Mouse (Mus musculus) embryonic facial prominence, embryonic 15.5 days (tissue): Measurements from ENCODE around the gene Rora. TPM values are rescaled to one million over a fixed set of nuclear protein-coding genes. Genes with fewer than 3 reads are reported as not detected.

ENCODE experiments used
- ATAC-seq: fragments of 200-750 bp; cut with Nextera tagmentation; 2 replicates; pipeline ENCODE4 v1.8.0; 2017; ENCODE audit warnings: low read depth, moderate TSS enrichment; ENCODE audit not compliant: insufficient number of reproducible peaks, low FRiP score, low TSS enrichment
- H3K27ac ChIP-seq: fragments of 300-500 bp; sonication (generic); replicated peaks from 2 replicates; pipeline ENCODE4 v1.5.1; 2015; ENCODE audit warnings: mild to moderate bottlenecking, inconsistent platforms
- H3K27me3 ChIP-seq: fragments of 300-500 bp; sonication (generic); 2 replicates; pipeline ENCODE4 v1.6.1; 2015; ENCODE audit warnings: inconsistent platforms
- H3K36me3 ChIP-seq: fragments of 300-500 bp; sonication (generic); 2 replicates; pipeline ENCODE4 v1.6.1; 2015; ENCODE audit warnings: mild to moderate bottlenecking, inconsistent platforms
- H3K4me1 ChIP-seq: fragments of 300-500 bp; sonication (generic); 2 replicates; pipeline ENCODE4 v1.6.1; 2015; ENCODE audit warnings: inconsistent platforms
- H3K4me2 ChIP-seq: fragments of 300-500 bp; sonication (generic); replicated peaks from 2 replicates; pipeline ENCODE4 v1.6.1; 2015; ENCODE audit warnings: mild to moderate bottlenecking, inconsistent platforms
- H3K4me3 ChIP-seq: fragments of 300-500 bp; sonication (generic); replicated peaks from 2 replicates; pipeline ENCODE4 v1.5.1; 2015; ENCODE audit warnings: mild to moderate bottlenecking, inconsistent platforms
- H3K9ac ChIP-seq: fragments of 300-500 bp; sonication (generic); 2 replicates; pipeline ENCODE4 v1.6.1; 2015; ENCODE audit warnings: inconsistent platforms
- H3K9me3 ChIP-seq: fragments of 300-500 bp; sonication (generic); replicated peaks from 2 replicates; pipeline ENCODE4 v1.6.1; 2016; ENCODE audit warnings: inconsistent platforms
- WGBS: fragments of 180-500 bp; shearing (Covaris S2); methylation state at CpG from one replicate; pipeline ENCODE4 v1.1.7; 2015; 5-methylcytosine and 5-hydroxymethylcytosine counted together
- polyA plus RNA-seq: library from polyadenylated mRNA; unstranded; fragments of >200 nt; fragmentation: Nextera tagmentation; extraction: Ambion mirVana; gene quantifications from 2 replicates; pipeline ENCODE4 v1.2.1, GENCODE M21; 2015

Rora gene
- polyA plus RNA-seq, 1 experiment from 2014 or later, result 27.3 TPM

GRCm38 (mm10) chr9:68957793-68958192 lies 304.2 kb downstream of the Rora start:
- Histone ChIP-seq H3K4me2 (no peak overlapping the region), H3K36me3 (no peaks in the 10 kb centered on the region), H3K4me1 (0 out of 2 replicates have a peak, but pooled peaks cover 6% of the 10 kb centered on the region), H3K4me3 (no peak overlapping the region), H3K27ac (no peak overlapping the region), H3K9ac (no peak overlapping the region), H3K27me3 (no peaks in the 10 kb centered on the region), H3K9me3 (no peaks in the 10 kb centered on the region)
- ATAC-seq, result no peak
- 87% methylated on average over 3 of the region's 3 CpGs for WGBS

DNA sequence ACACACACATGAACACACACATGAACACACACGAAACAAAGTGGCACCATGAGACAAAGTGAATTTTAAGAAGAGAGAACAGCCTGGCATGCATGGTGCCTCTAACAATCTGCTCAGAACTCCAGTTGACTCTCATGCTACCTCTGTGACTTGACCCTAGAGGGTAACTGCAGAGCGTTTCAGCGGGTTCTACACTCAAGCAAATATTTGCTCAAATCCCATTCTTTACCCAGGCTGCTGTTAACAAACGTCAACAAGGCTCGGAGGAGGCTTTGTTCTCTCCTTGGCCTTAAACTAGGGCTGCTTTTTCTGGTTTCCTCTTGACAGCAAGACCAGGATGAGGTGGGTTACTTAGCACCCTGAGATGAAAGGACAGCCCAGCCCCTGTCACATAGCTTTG lies 305.3 kb downstream of the Rora start:
- WGBS, result 76% methylated on average over 5 of the region's 5 CpGs
- no peaks in the 10 kb centered on the region for H3K27me3 ChIP-seq
- no peak overlapping the region for H3K27ac ChIP-seq
- H3K4me3 ChIP-seq, result no peak overlapping the region
- no peaks in the 10 kb centered on the region for H3K36me3 ChIP-seq
- H3K4me2 ChIP-seq, result no peak overlapping the region
- no peak for ATAC-seq
- H3K9ac ChIP-seq, result no peak overlapping the region
- H3K9me3 ChIP-seq, result no peaks in the 10 kb centered on the region
- 0 out of 2 replicates have a peak, but pooled peaks cover 6% of the 10 kb centered on the region for H3K4me1 ChIP-seq

GRCm38 (mm10) chr9:68963898-68964297 lies 310.3 kb downstream of the Rora start:
- Histone ChIP-seq H3K36me3 (no peaks in the 10 kb centered on the region), H3K27ac (no peak overlapping the region), H3K27me3 (no peaks in the 10 kb centered on the region), H3K9me3 (no peaks in the 10 kb centered on the region), H3K4me2 (no peak overlapping the region), H3K4me3 (no peak overlapping the region), H3K9ac (no peak overlapping the region), H3K4me1 (no peaks in the 10 kb centered on the region)
- 73% methylated on average over 5 of the region's 5 CpGs for WGBS
- no peak for ATAC-seq

DNA sequence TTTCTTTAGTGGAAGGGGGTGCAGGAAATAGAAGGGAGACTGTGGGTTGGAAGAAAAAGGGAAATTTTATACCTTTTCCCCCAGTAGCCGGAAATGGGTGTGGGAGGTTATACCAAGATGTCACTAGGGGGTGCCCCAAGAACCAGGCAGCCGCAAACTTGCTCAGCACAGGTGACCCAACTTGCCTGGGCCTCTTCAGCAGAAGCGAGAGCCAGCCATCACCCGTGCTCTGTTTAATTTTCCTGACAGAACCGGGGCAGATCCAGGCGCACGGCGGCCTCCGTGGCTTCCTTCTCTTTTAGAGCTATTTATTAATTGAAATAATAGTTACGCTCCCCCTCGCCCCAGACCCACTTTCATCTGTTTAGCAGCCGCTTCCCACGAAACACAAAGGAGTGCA lies 313.0 kb downstream of the Rora start:
- Histone ChIP-seq H3K9me3 (no peaks in the 10 kb centered on the region), H3K36me3 (no peaks in the 10 kb centered on the region), H3K4me2 (no peak overlapping the region), H3K4me1 (no peaks in the 10 kb centered on the region), H3K27me3 (no peaks in the 10 kb centered on the region), H3K27ac (no peak overlapping the region), H3K4me3 (no peak overlapping the region), H3K9ac (no peak overlapping the region)
- WGBS, result 45% methylated on average over 13 of the region's 13 CpGs
- ATAC-seq, result no peak

GRCm38 (mm10) chr9:68970074-68970473 lies 316.5 kb downstream of the Rora start:
- H3K36me3 ChIP-seq, result no peaks in the 10 kb centered on the region
- no peak overlapping the region for H3K4me2 ChIP-seq
- ATAC-seq, result no peak
- no peaks in the 10 kb centered on the region for H3K9me3 ChIP-seq
- WGBS, result 79% methylated on average over 6 of the region's 6 CpGs
- no peaks in the 10 kb centered on the region for H3K4me1 ChIP-seq
- no peak overlapping the region for H3K9ac ChIP-seq
- H3K27ac ChIP-seq, result no peak overlapping the region
- H3K4me3 ChIP-seq, result no peak overlapping the region
- no peaks in the 10 kb centered on the region for H3K27me3 ChIP-seq

- Histone ChIP-seq H3K4me1 (0 out of 2 replicates have a peak, but pooled peaks cover 2% of the 10 kb centered on the region), H3K4me2 (no peak overlapping the region), H3K9me3 (no peaks in the 10 kb centered on the region), H3K9ac (no peak overlapping the region), H3K27ac (no peak overlapping the region), H3K36me3 (no peaks in the 10 kb centered on the region), H3K27me3 (no peaks in the 10 kb centered on the region), H3K4me3 (no peak overlapping the region)
- WGBS, result 78% methylated on average over 7 of the region's 7 CpGs
- ATAC-seq, result no peak
Measured at GRCm38 (mm10) chr9:68972277-68972676, 318.7 kb downstream of the Rora start.

DNA sequence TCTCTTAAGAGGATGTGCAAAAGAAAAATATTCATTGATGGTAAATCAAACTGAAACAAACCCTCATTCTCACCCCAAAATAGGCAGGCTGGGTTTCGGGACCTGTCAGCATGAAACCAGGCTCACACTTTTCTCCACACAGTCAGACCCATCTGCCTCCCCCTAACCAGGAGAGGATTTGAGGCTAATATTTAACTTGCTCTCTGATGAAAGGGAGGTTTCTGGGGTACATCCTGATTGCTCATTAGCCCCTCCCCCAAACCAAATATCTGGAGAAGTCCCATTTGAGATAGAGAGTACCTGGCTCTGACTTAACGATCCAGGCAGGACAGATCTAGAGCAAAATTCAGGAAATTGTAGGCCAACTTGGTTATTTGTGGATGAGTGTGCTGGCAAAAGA lies 320.9 kb downstream of the Rora start:
- H3K36me3 ChIP-seq, result no peaks in the 10 kb centered on the region
- H3K9ac ChIP-seq, result no peak overlapping the region
- no peak overlapping the region for H3K27ac ChIP-seq
- H3K27me3 ChIP-seq, result peaks cover under 1% of the 10 kb centered on the region; the same call in 1 of the 2 replicates
- no peak for ATAC-seq
- no peak overlapping the region for H3K4me3 ChIP-seq
- 0 out of 2 replicates have a peak, but pooled peaks cover 6% of the 10 kb centered on the region for H3K4me1 ChIP-seq
- 94% methylated on average over 2 of the region's 2 CpGs for WGBS
- H3K4me2 ChIP-seq, result no peak overlapping the region
- H3K9me3 ChIP-seq, result no peaks in the 10 kb centered on the region

GRCm38 (mm10) chr9:68976136-68976535 lies 322.6 kb downstream of the Rora start:
- 40% methylated on average over 5 of the region's 5 CpGs for WGBS
- H3K9me3 ChIP-seq, result no peaks in the 10 kb centered on the region
- no peak overlapping the region for H3K9ac ChIP-seq
- no peak overlapping the region for H3K4me3 ChIP-seq
- no peak overlapping the region for H3K4me2 ChIP-seq
- peaks cover 3% of the 10 kb centered on the region; the same call in 1 of the 2 replicates for H3K27me3 ChIP-seq
- H3K36me3 ChIP-seq, result no peaks in the 10 kb centered on the region
- ATAC-seq, result no peak
- H3K27ac ChIP-seq, result no peak overlapping the region
- 0 out of 2 replicates have a peak, but pooled peaks cover 13% of the 10 kb centered on the region for H3K4me1 ChIP-seq

DNA sequence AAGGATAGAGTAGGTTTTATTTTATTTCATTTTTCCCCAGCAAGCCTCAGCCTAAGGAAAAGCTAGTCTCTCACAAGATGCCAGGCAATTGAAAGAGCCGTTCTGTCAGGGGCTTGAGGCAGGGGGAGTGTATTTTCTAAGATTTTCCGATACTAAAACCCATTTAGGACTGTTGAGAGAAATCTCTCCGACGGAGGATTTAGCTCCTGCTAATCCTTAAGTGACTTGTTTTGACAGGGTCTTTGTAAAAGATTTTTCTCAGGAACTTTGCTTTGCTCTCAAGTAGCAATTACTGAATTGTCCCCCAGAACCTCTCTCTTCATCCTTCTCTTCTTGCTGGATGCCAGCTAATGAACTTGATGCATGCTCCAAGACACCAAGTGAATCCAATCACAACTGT lies 323.3 kb downstream of the Rora start:
- no peak for ATAC-seq

GRCm38 (mm10) chr9:68978656-68979055 lies 325.1 kb downstream of the Rora start:
- Histone ChIP-seq H3K4me1 (peaks cover 17% of the 10 kb centered on the region; the same call in 1 of the 2 replicates), H3K4me3 (no peak overlapping the region), H3K9ac (no peak overlapping the region), H3K27me3 (peaks cover 3% of the 10 kb centered on the region; the same call in 1 of the 2 replicates), H3K36me3 (no peaks in the 10 kb centered on the region), H3K4me2 (no peak overlapping the region), H3K9me3 (no peaks in the 10 kb centered on the region), H3K27ac (no peak overlapping the region)
- ATAC-seq, result no peak
- WGBS, result 71% methylated on average over 4 of the region's 4 CpGs

More for the DNA sequence above, 323.3 kb downstream of the Rora start:
- peaks cover 3% of the 10 kb centered on the region; the same call in 1 of the 2 replicates for H3K27me3 ChIP-seq
- H3K4me2 ChIP-seq, result no peak overlapping the region
- H3K4me3 ChIP-seq, result no peak overlapping the region
- H3K9me3 ChIP-seq, result no peaks in the 10 kb centered on the region
- H3K36me3 ChIP-seq, result no peaks in the 10 kb centered on the region
- H3K27ac ChIP-seq, result no peak overlapping the region
- WGBS, result 32% methylated on average over 4 of the region's 4 CpGs
- no peak overlapping the region for H3K9ac ChIP-seq
- H3K4me1 ChIP-seq, result peaks cover 13% of the 10 kb centered on the region; the same call in 1 of the 2 replicates

- Histone ChIP-seq H3K9me3 (no peaks in the 10 kb centered on the region), H3K27ac (no peak overlapping the region), H3K4me3 (no peak overlapping the region), H3K9ac (no peak overlapping the region), H3K27me3 (peaks cover 3% of the 10 kb centered on the region; the same call in 1 of the 2 replicates), H3K36me3 (no peaks in the 10 kb centered on the region), H3K4me2 (no peak overlapping the region), H3K4me1 (peaks cover 18% of the 10 kb centered on the region; the same call in 1 of the 2 replicates)
- 60% methylated on average over 4 of the region's 4 CpGs for WGBS
- no peak for ATAC-seq
Measured at GRCm38 (mm10) chr9:68980041-68980440, 326.5 kb downstream of the Rora start.

DNA sequence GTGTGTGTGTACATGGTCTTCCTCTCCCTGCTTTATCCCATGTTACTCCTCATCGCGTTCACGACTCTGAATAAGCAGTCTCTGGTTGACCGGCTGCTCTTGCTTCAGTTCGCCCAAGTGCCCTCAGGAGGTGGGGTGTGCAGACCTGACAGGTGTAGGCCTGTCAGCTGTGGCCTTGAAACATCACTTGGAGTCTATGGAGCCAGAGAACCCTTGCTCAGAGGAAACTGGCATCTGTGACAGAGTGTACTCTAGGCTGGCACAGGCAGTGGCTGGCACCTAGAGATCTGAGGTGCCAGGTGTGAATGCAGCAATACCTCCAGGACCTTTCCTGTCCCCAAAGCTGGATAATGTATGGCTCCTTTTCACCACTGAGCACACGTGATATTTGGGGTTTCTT lies 331.5 kb downstream of the Rora start:
- no peak overlapping the region for H3K9ac ChIP-seq
- H3K4me2 ChIP-seq, result no peak overlapping the region
- H3K9me3 ChIP-seq, result no peaks in the 10 kb centered on the region
- no peak overlapping the region for H3K4me3 ChIP-seq
- H3K4me1 ChIP-seq, result peaks cover 20% of the 10 kb centered on the region
- no peak overlapping the region for H3K27ac ChIP-seq
- no peaks in the 10 kb centered on the region for H3K27me3 ChIP-seq
- 86% methylated on average over 6 of the region's 6 CpGs for WGBS
- no peak for ATAC-seq
- no peaks in the 10 kb centered on the region for H3K36me3 ChIP-seq
